In genomic region chr7:114481429-114481931, GRCm38 (mm10) we compare ENCODE assay signal across 26 mouse cellular contexts.
"Had no signal": no experiment of that assay in that cellular context is flagged by ENCODE, and none has a peak within 500 bp of the region (broad histone marks: within the 10 kb centered on the region; RNA-seq: fewer than 3 reads in every experiment).

No protein-coding gene starts in this region.

- H3K4me2 ChIP-seq: heart, embryonic 11.5 days; heart, embryonic 13.5 days; heart, embryonic 15.5 days; hindbrain, embryonic 12.5 days; hindbrain, embryonic 14.5 days; intestine, embryonic 15.5 days; limb, embryonic 12.5 days; liver, embryonic 11.5 days; liver, embryonic 13.5 days had no signal

- DNase-seq: gastrocnemius, adult 2 months; gastrocnemius, postnatal 10 days; gastrocnemius, postnatal 25 days; heart, adult 11 months; heart, adult 2 months; heart, postnatal 14 days; heart, postnatal 36 days; kidney, adult 18-20 months; kidney, adult 8-10 months; kidney, postnatal 10 days; kidney, postnatal 25 days; kidney, postnatal 4 days; layer of hippocampus, adult 9-11 months; layer of hippocampus, postnatal 36 days; liver; liver, embryonic 13.5 days had no signal

- H3K4me1 ChIP-seq: heart, embryonic 13.5 days; heart, embryonic 15.5 days; hindbrain, embryonic 12.5 days; intestine, embryonic 15.5 days; limb, embryonic 10.5 days; limb, embryonic 12.5 days had no signal

- H3K9ac ChIP-seq: heart, embryonic 13.5 days; heart, embryonic 15.5 days; hindbrain, embryonic 12.5 days; hindbrain, embryonic 14.5 days; intestine, embryonic 15.5 days; limb, embryonic 12.5 days; liver, embryonic 13.5 days had no signal

- H3K36me3 ChIP-seq: heart, embryonic 13.5 days; heart, embryonic 15.5 days; hindbrain, embryonic 12.5 days; intestine, embryonic 15.5 days; limb, embryonic 10.5 days; limb, embryonic 12.5 days; liver, embryonic 13.5 days had no signal

- H3K4me3 ChIP-seq: gastrocnemius, adult 2 months; heart, adult 2 months; heart, embryonic 13.5 days; heart, embryonic 15.5 days; hindbrain, embryonic 12.5 days; intestine, embryonic 15.5 days; layer of hippocampus, adult 2 months; limb, embryonic 10.5 days; limb, embryonic 12.5 days; liver, embryonic 13.5 days had no signal

- H3K27me3 ChIP-seq: heart, embryonic 13.5 days; heart, embryonic 15.5 days; hindbrain, embryonic 12.5 days; intestine, embryonic 15.5 days; limb, embryonic 12.5 days; liver, embryonic 13.5 days had no signal

- H3K27ac ChIP-seq: gastrocnemius, adult 2 months; heart, adult 2 months; heart, embryonic 13.5 days; heart, embryonic 15.5 days; hindbrain, embryonic 12.5 days; hindbrain, embryonic 14.5 days; intestine, embryonic 15.5 days; layer of hippocampus, adult 2 months; limb, embryonic 10.5 days; limb, embryonic 12.5 days; liver, embryonic 13.5 days had no signal

- H3K9me3 ChIP-seq: heart, embryonic 13.5 days; heart, embryonic 15.5 days; hindbrain, embryonic 12.5 days; intestine, embryonic 15.5 days; limb, embryonic 10.5 days; limb, embryonic 12.5 days; liver, embryonic 13.5 days had no signal
